Mouse (Mus musculus) olfactory bulb, adult 2 months (tissue): ENCODE data around the gene Lrr1.

Source experiments
- CTCF ChIP-seq: fragments of 200-500 bp; IDR thresholded peaks from 2 replicates; pipeline ENCODE4 v1.5.1; 2012; ENCODE audit warnings: low read depth, mild to moderate bottlenecking, low read length, moderate library complexity; ENCODE audit not compliant: insufficient read depth
- POLR2A ChIP-seq: fragments of 200-500 bp; IDR thresholded peaks from 2 replicates; pipeline ENCODE4 v1.6.1; 2012; ENCODE audit warnings: mild to moderate bottlenecking, low read depth, low read length, moderate library complexity; ENCODE audit not compliant: insufficient read depth

DNA sequence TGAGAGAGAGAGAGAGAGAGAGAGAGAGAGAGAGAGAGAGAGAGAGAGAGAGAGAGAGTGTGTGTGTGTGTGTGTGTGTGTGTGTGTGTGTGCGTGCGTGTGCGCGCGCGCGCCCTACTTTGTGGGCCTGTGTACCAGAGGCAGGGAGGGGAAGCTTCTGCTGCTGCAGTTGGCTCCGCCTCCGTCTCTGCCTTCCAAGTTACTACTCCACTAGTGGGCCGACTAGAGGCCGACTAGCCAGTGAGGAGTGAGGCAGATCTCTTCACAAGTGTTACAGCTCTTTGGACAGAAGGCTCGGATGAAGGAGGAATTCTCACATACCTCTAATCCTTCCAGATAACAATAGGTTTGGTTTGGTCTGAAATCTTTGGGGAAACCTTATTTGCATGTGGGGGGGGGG lies 10.8 kb downstream of the Lrr1 start:
- TF ChIP-seq CTCF, result no peak
- no peak for TF ChIP-seq POLR2A
